Mouse (Mus musculus) neural tube, embryonic 14.5 days (tissue): ENCODE measurements around the gene Galntl5. TPM values are rescaled to one million over a fixed set of nuclear protein-coding genes. Genes with fewer than 3 reads are reported as not detected.
"Not testable (repeated sequence)": the region's sequence is repeated elsewhere in the genome, so short reads cannot be mapped to it uniquely, and the experiment has no call there.

ENCODE experiments used
- ATAC-seq: fragments of 200-750 bp; cut with Nextera tagmentation; 2 replicates; pipeline ENCODE4 v1.8.0; 2017; ENCODE audit warnings: low read depth, mild to moderate bottlenecking, moderate TSS enrichment, moderate library complexity
- H3K27ac ChIP-seq: fragments of 300-500 bp; sonication (generic); 2 replicates; pipeline ENCODE4 v1.5.1; 2014; ENCODE audit warnings: low read depth, mild to moderate bottlenecking, control low read depth, low read length, moderate library complexity, mixed read lengths
- H3K27me3 ChIP-seq: fragments of 300-500 bp; sonication (generic); 2 replicates; pipeline ENCODE4 v1.6.1; 2014; ENCODE audit warnings: low read length; ENCODE audit not compliant: control insufficient read depth, insufficient read depth
- H3K36me3 ChIP-seq: fragments of 300-500 bp; sonication (generic); 2 replicates; pipeline ENCODE4 v1.6.1; 2014; ENCODE audit warnings: low read length, mixed read lengths; ENCODE audit not compliant: control insufficient read depth, insufficient read depth
- H3K4me1 ChIP-seq: fragments of 300-500 bp; sonication (generic); 2 replicates; pipeline ENCODE4 v1.6.1; 2014; ENCODE audit warnings: low read length; ENCODE audit not compliant: control insufficient read depth, insufficient read depth
- H3K4me2 ChIP-seq: fragments of 300-500 bp; sonication (generic); 2 replicates; pipeline ENCODE4 v1.6.1; 2014; ENCODE audit warnings: mild to moderate bottlenecking, low read depth, low read length, control low read depth
- H3K4me3 ChIP-seq: fragments of 300-500 bp; sonication (generic); 2 replicates; pipeline ENCODE4 v1.5.1; 2014; ENCODE audit warnings: low read depth, low read length, control low read depth, mixed read lengths
- H3K9ac ChIP-seq: fragments of 300-500 bp; sonication (generic); replicated peaks from 2 replicates; pipeline ENCODE4 v1.6.1; 2014; ENCODE audit warnings: low read depth, mild to moderate bottlenecking, control low read depth, low read length, mixed read lengths
- H3K9me3 ChIP-seq: fragments of 300-500 bp; sonication (generic); 2 replicates; pipeline ENCODE4 v1.6.1; 2016; ENCODE audit warnings: low read length; ENCODE audit not compliant: control insufficient read depth
- WGBS: fragments of 180-500 bp; shearing (Covaris S2); extraction: QIAGEN DNeasy Blood & Tissue Kit; methylation state at CpG from one replicate; pipeline ENCODE4 v1.1.7; 2014; 5-methylcytosine and 5-hydroxymethylcytosine counted together
- polyA plus RNA-seq: library from polyadenylated mRNA; unstranded; fragments of >200 nt; fragmentation: Nextera tagmentation; extraction: Ambion mirVana; gene quantifications from 2 replicates; pipeline ENCODE4 v1.2.1, GENCODE M21; 2014

The Galntl5 gene
- polyA plus RNA-seq, 1 experiment from 2014 or later: not detected

DNA sequence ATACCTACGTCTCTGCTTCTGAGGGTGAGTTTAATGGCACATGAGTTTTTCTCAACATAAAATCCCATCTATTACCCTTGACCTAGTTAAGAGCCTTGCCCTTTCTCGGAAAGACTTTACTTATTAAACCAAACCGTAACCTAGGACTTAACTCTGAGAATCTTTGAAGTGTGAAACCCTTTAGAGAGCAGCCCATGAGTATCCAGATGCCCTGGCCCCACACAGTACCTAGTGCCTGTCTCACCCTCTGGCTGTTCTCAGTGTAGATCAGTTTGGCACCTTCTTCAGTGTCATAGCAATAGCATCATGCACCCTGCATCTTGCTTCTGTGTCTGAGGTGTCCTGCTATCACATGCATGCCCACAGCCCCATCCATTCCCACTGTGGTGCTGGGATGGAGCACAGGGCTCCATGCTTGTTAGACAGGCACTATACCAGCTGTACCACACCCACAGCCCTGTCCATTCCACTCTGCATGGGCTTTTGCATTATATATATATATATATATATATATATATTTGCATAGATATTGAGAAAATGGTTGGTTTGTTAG, 1.2 kb upstream of the Galntl5 start:
- no peaks in the 10 kb centered on the region for H3K27me3 ChIP-seq
- no peak overlapping the region for H3K4me3 ChIP-seq
- no peak overlapping the region for H3K4me2 ChIP-seq
- no peak for ATAC-seq
- H3K36me3 ChIP-seq: no peaks in the 10 kb centered on the region
- no peak overlapping the region for H3K9ac ChIP-seq
- H3K27ac ChIP-seq: no peak overlapping the region
- WGBS: 96% methylated on average over 3 of the region's 3 CpGs
- no peaks in the 10 kb centered on the region for H3K4me1 ChIP-seq
- no peaks in the 10 kb centered on the region for H3K9me3 ChIP-seq

GRCm38 (mm10) chr5:25183595-25183994, 2.3 kb downstream of the Galntl5 start:
- 90% methylated on average over 4 of the region's 4 CpGs for WGBS
- no peak for ATAC-seq

DNA sequence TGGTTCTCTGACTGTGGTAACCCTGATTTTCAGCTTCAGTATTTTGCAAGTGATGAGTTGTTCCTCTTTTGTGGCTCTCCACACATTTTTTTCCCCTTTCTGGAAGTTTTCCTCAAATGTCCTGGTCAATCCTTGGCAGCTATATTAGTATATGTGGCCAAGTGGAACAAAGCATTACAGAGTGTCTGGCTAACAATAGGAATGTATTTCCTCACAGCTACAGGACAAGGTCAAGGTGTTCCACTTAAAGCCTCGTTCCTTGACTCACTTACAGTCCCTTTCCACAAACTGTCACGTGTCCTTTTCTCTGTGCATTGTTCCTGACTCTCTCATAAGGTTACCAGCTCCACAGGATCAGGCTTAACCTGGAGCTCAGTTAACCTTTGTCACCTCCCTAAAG, 3.3 kb downstream of the Galntl5 start:
- Histone ChIP-seq H3K9me3 (no peaks in the 10 kb centered on the region), H3K36me3 (no peaks in the 10 kb centered on the region), H3K4me3 (no peak overlapping the region), H3K4me2 (no peak overlapping the region), H3K9ac (no peak overlapping the region), H3K4me1 (no peaks in the 10 kb centered on the region), H3K27ac (no peak overlapping the region), H3K27me3 (no peaks in the 10 kb centered on the region)
- WGBS: 48% methylated on average over 2 of the region's 2 CpGs
- no peak for ATAC-seq

More at GRCm38 (mm10) chr5:25183595-25183994, 2.3 kb downstream of the Galntl5 start:
- Histone ChIP-seq H3K27me3 (no peaks in the 10 kb centered on the region), H3K4me2 (no peak overlapping the region), H3K4me3 (no peak overlapping the region), H3K36me3 (no peaks in the 10 kb centered on the region), H3K4me1 (no peaks in the 10 kb centered on the region), H3K9ac (no peak overlapping the region), H3K9me3 (no peaks in the 10 kb centered on the region), H3K27ac (no peak overlapping the region)

DNA sequence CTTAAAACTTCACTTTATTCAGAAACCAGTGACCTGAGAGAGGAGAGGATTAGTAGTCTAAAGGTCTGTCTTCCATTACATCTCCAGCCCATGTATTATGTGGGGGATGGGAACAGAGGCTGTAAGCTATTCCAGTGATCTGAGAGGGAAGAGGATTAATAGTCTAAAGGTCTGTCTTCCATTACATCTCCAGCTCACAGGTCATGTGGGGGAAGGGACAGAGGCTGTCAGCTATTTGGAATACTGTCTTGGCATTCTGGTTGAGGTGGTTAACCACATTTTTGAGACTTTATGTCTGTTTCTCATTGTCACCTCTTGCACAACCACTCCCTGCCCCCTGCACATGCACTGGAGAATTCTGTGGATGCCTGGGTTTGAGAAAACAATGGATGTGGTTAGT, 6.5 kb downstream of the Galntl5 start:
- no peak for ATAC-seq
- H3K27ac ChIP-seq: no peak overlapping the region
- H3K4me1 ChIP-seq: no peaks in the 10 kb centered on the region
- H3K27me3 ChIP-seq: no peaks in the 10 kb centered on the region
- no peak overlapping the region for H3K4me2 ChIP-seq
- H3K9ac ChIP-seq: no peak overlapping the region
- H3K9me3 ChIP-seq: no peaks in the 10 kb centered on the region
- H3K36me3 ChIP-seq: no peaks in the 10 kb centered on the region
- H3K4me3 ChIP-seq: no peak overlapping the region

GRCm38 (mm10) chr5:25188802-25189201, 7.5 kb downstream of the Galntl5 start:
- Histone ChIP-seq H3K9ac (no peak overlapping the region), H3K27ac (no peak overlapping the region), H3K4me3 (no peak overlapping the region), H3K27me3 (no peaks in the 10 kb centered on the region), H3K9me3 (no peaks in the 10 kb centered on the region), H3K4me1 (no peaks in the 10 kb centered on the region), H3K4me2 (no peak overlapping the region), H3K36me3 (no peaks in the 10 kb centered on the region)
- no peak for ATAC-seq
- WGBS: 63% methylated on average over 1 of the region's 1 CpGs

DNA sequence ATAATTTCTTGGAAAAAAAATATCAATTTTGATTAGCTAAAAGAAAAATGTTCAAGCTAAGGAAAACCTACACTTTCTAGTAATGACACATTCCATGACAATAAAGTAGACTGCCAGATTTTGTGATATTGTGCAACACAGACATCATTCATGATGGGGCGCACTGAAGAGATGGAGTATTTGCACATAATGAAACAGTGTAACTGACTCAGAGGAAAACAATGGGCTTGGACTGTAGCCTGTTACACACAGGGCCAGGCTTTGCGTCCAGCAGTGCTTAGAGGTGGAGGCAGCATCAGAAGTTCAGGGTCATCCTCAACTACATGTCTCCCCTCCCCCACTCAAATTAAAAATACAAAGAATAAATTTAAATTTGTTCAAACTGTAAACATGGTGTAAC, 9.3 kb downstream of the Galntl5 start:
- H3K27me3 ChIP-seq: no peaks in the 10 kb centered on the region
- H3K36me3 ChIP-seq: no peaks in the 10 kb centered on the region
- no peak overlapping the region for H3K4me2 ChIP-seq
- H3K9ac ChIP-seq: no peak overlapping the region
- H3K9me3 ChIP-seq: no peaks in the 10 kb centered on the region
- 80% methylated on average over 2 of the region's 2 CpGs for WGBS
- no peak overlapping the region for H3K4me3 ChIP-seq
- H3K4me1 ChIP-seq: no peaks in the 10 kb centered on the region
- no peak for ATAC-seq
- H3K27ac ChIP-seq: no peak overlapping the region

GRCm38 (mm10) chr5:25211872-25212271, 30.6 kb downstream of the Galntl5 start:
- Histone ChIP-seq H3K27ac (no peak overlapping the region), H3K9ac (no peak overlapping the region), H3K27me3 (no peaks in the 10 kb centered on the region), H3K4me1 (no peaks in the 10 kb centered on the region), H3K4me2 (no peak overlapping the region), H3K9me3 (no peaks in the 10 kb centered on the region), H3K36me3 (no peaks in the 10 kb centered on the region), H3K4me3 (no peak overlapping the region)
- ATAC-seq: no peak
- 80% methylated on average over 1 of the region's 1 CpGs for WGBS

DNA sequence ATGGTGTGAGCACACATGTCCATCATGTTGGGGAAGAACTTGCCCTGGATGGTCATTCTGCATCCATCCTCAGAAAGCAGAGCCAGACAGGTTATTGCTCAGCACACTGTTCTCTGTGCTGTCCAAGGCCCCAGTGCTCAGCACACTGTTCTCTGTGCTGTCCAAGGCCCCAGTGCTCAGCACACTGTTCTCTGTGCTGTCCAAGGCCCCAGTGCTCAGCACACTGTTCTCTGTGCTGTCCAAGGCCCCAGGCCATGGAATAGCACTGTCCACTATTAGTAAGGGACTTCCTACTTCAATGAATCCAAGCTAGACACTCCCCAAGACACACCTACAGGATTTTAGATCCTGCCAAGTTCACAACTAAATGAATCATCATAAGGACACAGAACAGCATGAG, 32.0 kb downstream of the Galntl5 start:
- H3K4me1 ChIP-seq, H3K9me3 ChIP-seq, H3K4me3 ChIP-seq, H3K9ac ChIP-seq, ATAC-seq, H3K4me2 ChIP-seq, H3K27me3 ChIP-seq, H3K27ac ChIP-seq, H3K36me3 ChIP-seq: not testable (repeated sequence)

DNA sequence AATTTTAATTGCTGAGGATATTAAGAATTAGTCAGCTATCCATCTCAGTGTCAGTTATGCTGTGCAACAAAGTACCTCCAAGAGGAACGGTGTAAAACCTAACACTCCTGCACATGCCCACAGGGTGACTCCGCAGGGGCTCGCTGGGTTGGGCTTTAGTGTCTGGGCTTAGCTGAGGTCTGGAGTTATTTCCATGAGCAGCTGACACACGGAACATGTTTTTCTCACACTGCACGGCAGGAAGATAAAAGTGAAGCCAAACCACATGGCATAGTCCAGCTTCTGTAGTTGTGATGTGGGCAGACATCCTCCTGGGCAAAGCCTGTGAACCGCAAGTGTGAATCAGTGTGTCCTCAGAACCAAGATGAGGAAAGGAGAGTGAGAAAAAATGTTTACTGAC, 33.7 kb downstream of the Galntl5 start:
- no peak overlapping the region for H3K4me2 ChIP-seq

More for the DNA sequence above, 33.7 kb downstream of the Galntl5 start:
- Histone ChIP-seq H3K9ac (no peak overlapping the region), H3K4me1 (no peaks in the 10 kb centered on the region), H3K27ac (no peak overlapping the region), H3K4me3 (no peak overlapping the region), H3K36me3 (no peaks in the 10 kb centered on the region), H3K9me3 (no peaks in the 10 kb centered on the region), H3K27me3 (no peaks in the 10 kb centered on the region)
- 94% methylated on average over 6 of the region's 6 CpGs for WGBS
- ATAC-seq: no peak
